Comparison of ENCODE assay signal across 8 mouse cellular contexts in the genomic region with DNA sequence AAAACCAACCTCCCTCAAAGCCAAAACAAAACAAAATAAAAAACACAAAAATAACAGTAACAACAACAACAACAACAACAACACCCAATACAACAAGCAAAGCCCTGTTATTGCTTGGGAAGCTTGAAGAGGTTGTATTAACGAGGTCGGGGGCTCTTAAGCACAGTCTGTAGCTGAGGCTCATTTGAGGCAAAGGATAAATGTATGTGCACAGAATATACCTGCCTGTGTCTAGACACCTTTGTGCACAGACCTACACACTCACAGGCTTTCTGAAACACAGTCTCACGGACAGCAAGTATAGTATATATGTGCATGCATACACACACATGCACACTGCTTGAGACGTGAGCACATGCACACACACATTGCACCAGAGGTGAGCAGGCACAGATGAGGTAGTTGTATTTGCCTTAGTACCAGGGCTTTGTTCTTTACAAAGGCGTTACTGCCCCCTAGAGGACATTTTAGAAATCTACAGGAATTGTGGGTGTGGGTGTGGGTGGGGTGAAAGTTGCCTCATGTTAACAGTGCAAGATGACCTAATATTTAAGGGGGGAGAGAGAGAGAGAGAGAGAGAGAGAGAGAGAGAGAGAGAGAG. TPM values are rescaled to one million over a fixed set of nuclear protein-coding genes. Genes with fewer than 3 reads are reported as not detected.
DNase-seq lines count a peak whose midpoint lies in the region; ATAC-seq and TF ChIP-seq lines count a peak whose summit lies in the region.

No protein-coding gene starts in this region.

- peak; percentile 47 to 70 for DNase-seq in heart, adult 18-20 months
- DNase-seq in kidney, adult 18-20 months = peak; percentile 20
- DNase-seq in lung, postnatal 10 days = peak; percentile 57
- peak; percentile 82 for DNase-seq in retina, postnatal 1 day
- DNase-seq in left cerebral cortex, adult 18-20 months (ENCODE audit: low spot score in 2 of 2) = no peak

- no peak overlapping the region for H3K4me3 ChIP-seq in heart, embryonic 11.5 days (ENCODE audit: low read depth, low read length)
- no peak overlapping the region for H3K4me3 ChIP-seq in bone marrow, adult 2 months (replicated peaks; ENCODE audit: control insufficient read depth, low read depth, low read length)
- no peak overlapping the region for H3K4me3 ChIP-seq in forebrain, embryonic 16.5 days (replicated peaks; ENCODE audit: low read length)

- H3K36me3 ChIP-seq in heart, embryonic 11.5 days (ENCODE audit: control insufficient read depth, insufficient read depth, low read length) = no peaks in the 10 kb centered on the region
- no peaks in the 10 kb centered on the region for H3K36me3 ChIP-seq in forebrain, embryonic 16.5 days (ENCODE audit: control insufficient read depth, insufficient read depth)

- WGBS in heart, embryonic 11.5 days (ENCODE audit: insufficient replicate concordance) = 23% methylated on average over 5 of the region's 5 CpGs
- 20% methylated on average over 5 of the region's 5 CpGs for WGBS in bone marrow, adult 2 months
- 30% methylated on average over 5 of the region's 5 CpGs for WGBS in forebrain, embryonic 16.5 days

- H3K27me3 ChIP-seq in heart, embryonic 11.5 days (ENCODE audit: control insufficient read depth, insufficient read depth, low read length) = peaks cover 4% of the 10 kb centered on the region; the same call in 1 of the 2 replicates
- peaks cover 2% of the 10 kb centered on the region; the same call in 1 of the 2 replicates for H3K27me3 ChIP-seq in forebrain, embryonic 16.5 days (replicated peaks; ENCODE audit: control insufficient read depth, insufficient read depth, low read length)

- H3K9ac ChIP-seq in heart, embryonic 11.5 days (ENCODE audit: low read depth, low read length) = no peak overlapping the region
- H3K9ac ChIP-seq in forebrain, embryonic 16.5 days (replicated peaks; ENCODE audit: low read depth, low read length) = no peak overlapping the region

- no peak overlapping the region for H3K4me2 ChIP-seq in heart, embryonic 11.5 days
- H3K4me2 ChIP-seq in forebrain, embryonic 16.5 days (ENCODE audit: low read length) = no peak overlapping the region

- H3K4me1 ChIP-seq in heart, embryonic 11.5 days (ENCODE audit: control insufficient read depth, insufficient read depth, low read length) = no peaks in the 10 kb centered on the region
- no peaks in the 10 kb centered on the region; the same call in 1 of the 2 replicates for H3K4me1 ChIP-seq in bone marrow, adult 2 months (ENCODE audit: control insufficient read depth, insufficient read depth, low read length)
- no peaks in the 10 kb centered on the region for H3K4me1 ChIP-seq in forebrain, embryonic 16.5 days (replicated peaks; ENCODE audit: control insufficient read depth, insufficient read depth, low read length)

- TF ChIP-seq POLR2A in bone marrow, adult 2 months (IDR thresholded peaks at IDR 0.05; ENCODE audit: borderline replicate concordance, control insufficient read depth, low read depth, low read length) = no peak

- no peaks in the 10 kb centered on the region for H3K9me3 ChIP-seq in heart, embryonic 11.5 days (replicated peaks; ENCODE audit: control insufficient read depth, low read length)
- no peaks in the 10 kb centered on the region for H3K9me3 ChIP-seq in forebrain, embryonic 16.5 days (ENCODE audit: control insufficient read depth, low read length)

- H3K27ac ChIP-seq in heart, embryonic 11.5 days (ENCODE audit: low read depth, low read length) = no peak overlapping the region
- no peak overlapping the region for H3K27ac ChIP-seq in bone marrow, adult 2 months (ENCODE audit: control insufficient read depth, insufficient read depth, low read depth, low read length, poor library complexity)
- H3K27ac ChIP-seq in forebrain, embryonic 16.5 days (ENCODE audit: low read length) = no peak overlapping the region

- ATAC-seq in heart, embryonic 11.5 days (replicated peaks; ENCODE audit: insufficient number of reproducible peaks, low FRiP score, low TSS enrichment) = no peak
- ATAC-seq in forebrain, embryonic 16.5 days = peak; percentile 90

- peak; percentile 11; the same call in 1 of the 2 replicates for TF ChIP-seq CTCF in bone marrow, adult 2 months (IDR thresholded peaks at IDR 0.05; ENCODE audit: control insufficient read depth, insufficient read depth, low read length)

RNA-seq across cellular contexts. Expression of a gene that starts 10.4 kb away (rescaled TPM):
- 10 to 100 TPM in 1 of 2 experiments, 1 to 10 TPM in 1; 9.4 to 14.8 TPM for total RNA-seq in heart, adult 18-20 months (2021)
- 15.7 and 19.0 TPM in 2 replicates for polyA plus RNA-seq in heart, embryonic 11.5 days (2014; fragmentation: Nextera tagmentation; extraction: Ambion mirVana)
- polyA plus RNA-seq in bone marrow, adult 2 months (2011; ENCODE audit: insufficient read depth, insufficient read length, low replicate concordance, missing spikeins) = 14.2 and 42.5 TPM in 2 replicates
- 49.2 and 60.6 TPM in 2 replicates for polyA plus RNA-seq in forebrain, embryonic 16.5 days (2015; fragmentation: Nextera tagmentation; extraction: Ambion mirVana)
- total RNA-seq in left cerebral cortex, adult 18-20 months (2021) = 100 to 1,000 TPM in 1 of 2 experiments, 10 to 100 TPM in 1; 98.9 to 109 TPM

RNA-seq across cellular contexts. Expression of a gene that starts 15.9 kb away (rescaled TPM):
- under 1 TPM; 0.51 to 0.74 TPM for total RNA-seq in heart, adult 18-20 months (2021)
- 3.0 and 4.2 TPM in 2 replicates for polyA plus RNA-seq in heart, embryonic 11.5 days (2014; fragmentation: Nextera tagmentation; extraction: Ambion mirVana)
- 0.72 TPM in 1 of 2 replicates, not detected in the other for polyA plus RNA-seq in bone marrow, adult 2 months (2011; ENCODE audit: insufficient read depth, insufficient read length, low replicate concordance, missing spikeins)
- polyA plus RNA-seq in forebrain, embryonic 16.5 days (2015; fragmentation: Nextera tagmentation; extraction: Ambion mirVana) = 10.1 and 11.1 TPM in 2 replicates
- 10 to 100 TPM; 13.3 to 14.3 TPM for total RNA-seq in left cerebral cortex, adult 18-20 months (2021)

RNA-seq across cellular contexts. Expression of a gene that starts 25.4 kb away (rescaled TPM):
- total RNA-seq in heart, adult 18-20 months (2021) = 1 to 10 TPM; 2.7 to 5.7 TPM
- polyA plus RNA-seq in heart, embryonic 11.5 days (2014; fragmentation: Nextera tagmentation; extraction: Ambion mirVana) = 9.7 and 13.8 TPM in 2 replicates
- polyA plus RNA-seq in bone marrow, adult 2 months (2011; ENCODE audit: insufficient read depth, insufficient read length, low replicate concordance, missing spikeins) = 1.5 and 8.3 TPM in 2 replicates
- 27.3 and 35.1 TPM in 2 replicates for polyA plus RNA-seq in forebrain, embryonic 16.5 days (2015; fragmentation: Nextera tagmentation; extraction: Ambion mirVana)
- total RNA-seq in left cerebral cortex, adult 18-20 months (2021) = 10 to 100 TPM; 56.0 to 60.3 TPM

Comparison
In these comparisons a context has a peak if more than half of its experiments do, and no peak if none do; other contexts are left out.
1. DNase-seq: peak in heart, adult 18-20 months (2 of 2), kidney, adult 18-20 months (single experiment), lung, postnatal 10 days (single experiment) and retina, postnatal 1 day (single experiment); none in left cerebral cortex, adult 18-20 months (0 of 2).